In the genomic region with DNA sequence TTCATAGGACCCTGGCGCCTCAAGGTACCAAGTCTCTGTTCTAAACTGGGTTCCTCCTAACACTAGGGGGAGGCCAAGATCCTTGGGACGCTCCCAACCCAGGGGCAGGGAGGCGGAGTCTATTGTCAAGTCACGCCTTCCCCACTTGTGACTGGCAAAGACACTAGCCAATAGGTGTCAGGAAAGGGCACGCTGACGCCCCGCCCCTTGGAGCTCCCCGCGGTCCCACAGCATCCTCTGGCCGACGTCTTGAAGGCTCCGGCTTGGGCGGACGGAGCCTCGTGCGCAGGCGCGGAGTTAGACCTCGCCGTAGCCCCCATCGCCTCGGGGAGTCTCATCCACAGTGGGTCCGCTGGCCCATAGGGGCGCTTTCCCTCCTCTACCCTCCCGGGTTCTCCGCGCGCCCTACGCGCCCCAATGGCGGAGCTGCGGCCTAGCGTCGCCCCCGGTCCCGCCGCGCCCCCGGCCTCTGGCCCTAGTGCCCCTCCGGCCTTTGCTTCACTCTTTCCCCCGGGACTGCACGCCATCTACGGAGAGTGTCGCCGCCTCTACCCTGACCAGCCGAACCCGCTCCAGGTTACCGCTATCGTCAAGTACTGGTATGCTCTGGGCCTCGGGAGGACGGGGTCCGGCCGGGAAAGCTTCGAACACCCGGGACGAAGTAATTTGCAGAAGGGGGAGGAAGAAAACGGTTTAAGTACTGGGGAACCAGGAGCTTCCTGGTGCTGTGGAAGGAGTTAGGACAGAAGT, we compare ENCODE assay signal across 8 mouse cellular contexts. TPM values are rescaled to one million over a fixed set of nuclear protein-coding genes. Genes with fewer than 3 reads are reported as not detected.
DNase-seq lines count a peak whose midpoint lies in the region; ATAC-seq and TF ChIP-seq lines count a peak whose summit lies in the region.

A gene (plus strand): TSS at position 211 of the 750 bp plus-strand sequence.

- peak within 1 kb of the TSS; percentile 90 for H3K4me3 ChIP-seq in cortical plate, adult 2 months (ENCODE audit: insufficient read depth, low read length)

- H3K4me1 ChIP-seq in cortical plate, adult 2 months (ENCODE audit: control insufficient read depth, insufficient read depth, low read length) = peaks cover 7% of the 10 kb centered on the region; the same call in 1 of the 2 replicates

- ATAC-seq in activated CD4-positive, CD25-positive, alpha-beta regulatory T cell, adult 4 months = peak; percentile 79
- peak; percentile 82 for ATAC-seq in megakaryocyte progenitor cell, adult 5-6 weeks (replicated peaks; ENCODE audit: poor library complexity)

- DNase-seq in gastrocnemius, postnatal 10 days = peak; percentile 97
- peak; percentile 100 for DNase-seq in induced T-regulatory cell, adult 2 months (ENCODE audit: low read depth)
- DNase-seq in left cerebral cortex, adult 9 months (ENCODE audit: low spot score in 2 of 2) = peak; percentile 96 to 99
- DNase-seq in right cerebral cortex, postnatal 14 days = peak; percentile 97
- DNase-seq in urinary bladder, postnatal 36 days (ENCODE audit: low spot score in 2 of 2) = peak; percentile 98

- H3K27ac ChIP-seq in cortical plate, adult 2 months (ENCODE audit: insufficient read depth, low read length) = no peak within 1 kb of the TSS; the same call in 1 of the 2 replicates

- TF ChIP-seq CTCF in cortical plate, adult 2 months (IDR thresholded peaks at IDR 0.05; ENCODE audit: extremely low read depth, insufficient read depth, low read length) = peak; percentile 85

- peak; percentile 84 for TF ChIP-seq POLR2A in cortical plate, adult 2 months (IDR thresholded peaks at IDR 0.05; ENCODE audit: extremely low read depth, insufficient read depth, low read length)

RNA-seq across cellular contexts. Expression of the gene that starts here (rescaled TPM):
- 10 to 100 TPM in 1 of 2 experiments, 1 to 10 TPM in 1; 9.4 to 12.2 TPM for polyA plus RNA-seq in activated CD4-positive, CD25-positive, alpha-beta regulatory T cell, adult 4 months (2017; shearing (Covaris generic))
- 9.5 and 10.0 TPM in 2 replicates for polyA plus RNA-seq in cortical plate, adult 2 months (2012; rRNA removed)
- 10 to 100 TPM; 11.8 to 14.2 TPM for total RNA-seq in gastrocnemius, postnatal 10 days (2021)
- total RNA-seq in megakaryocyte progenitor cell, adult 5-6 weeks (2015) = 12.9 and 14.9 TPM in 2 replicates
- 6.6 and 7.0 TPM in 2 replicates for total RNA-seq in megakaryocyte progenitor cell, adult 5-6 weeks (2017)
